9 mouse cellular contexts compared by ENCODE assay signal in the genomic region with DNA sequence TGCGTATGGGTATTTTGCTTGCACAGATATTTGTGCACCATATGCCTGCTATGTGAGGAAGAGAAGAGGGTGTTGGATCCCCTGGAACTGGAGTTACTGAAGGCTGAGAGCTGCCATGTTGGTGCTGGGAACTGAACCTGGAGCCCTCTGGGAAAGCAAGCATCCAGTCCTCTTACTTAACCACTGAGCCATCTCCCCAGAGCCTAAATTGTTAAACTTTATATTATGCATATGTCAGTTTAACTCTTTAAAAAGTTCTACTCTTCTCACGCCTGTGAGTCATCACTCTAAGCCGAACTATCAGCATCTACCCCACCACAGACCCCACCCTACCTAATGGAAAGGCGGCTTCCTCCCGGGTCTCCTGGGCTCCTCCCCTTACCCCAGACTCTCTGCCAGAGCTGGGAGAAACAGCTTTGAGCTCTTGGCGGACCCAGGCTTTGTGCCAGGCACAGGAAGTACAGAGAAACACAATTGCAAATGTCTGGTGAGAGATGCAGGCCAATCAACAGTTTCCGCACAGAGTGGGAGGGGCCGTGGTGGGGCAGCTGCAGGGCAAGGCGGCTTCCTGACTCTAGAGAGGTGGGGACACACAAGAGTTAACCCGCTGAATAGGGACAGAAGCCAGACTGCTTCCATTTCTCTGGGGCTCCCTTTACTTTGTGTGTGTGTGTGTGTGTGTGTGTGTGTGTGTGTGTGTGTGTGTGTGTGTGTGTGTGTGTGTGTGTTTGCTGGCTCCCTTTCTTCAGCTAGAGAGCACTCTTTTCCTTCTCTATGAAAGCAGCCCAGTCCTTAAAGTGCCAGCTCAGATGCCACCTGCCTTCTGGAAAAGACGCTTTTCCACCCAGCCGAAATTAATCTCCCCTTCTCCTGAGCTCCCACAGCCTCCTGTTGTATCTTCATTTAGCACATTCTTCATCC.
A peak's percentile ranks its signal among the peaks of the same experiment; 100 is the strongest.
DNase-seq lines count a peak whose midpoint lies in the region; ATAC-seq lines count a peak whose summit lies in the region.
"Had no signal": no experiment of that assay in that cellular context is flagged by ENCODE, and none has a peak within 500 bp of the region (broad histone marks: within the 10 kb centered on the region; RNA-seq: fewer than 3 reads in every experiment).

No protein-coding gene starts in this region.

- peak; percentile 88 for DNase-seq in R1 (ENCODE audit: low read depth, low spot score)
- peak; percentile 57 to 76 for DNase-seq in cerebellum, postnatal 14 days
- DNase-seq in gastrocnemius, adult 18-20 months (ENCODE audit: low spot score): peak; percentile 56
- peak; percentile 73 to 79 for DNase-seq in layer of hippocampus, postnatal 36 days
- peak; percentile 86 for DNase-seq in lung, postnatal 14 days
- DNase-seq in right cerebral cortex, postnatal 25 days: peak; percentile 56

- H3K36me3 ChIP-seq in hindbrain, embryonic 13.5 days: no peaks in the 10 kb centered on the region

- no peaks in the 10 kb centered on the region for H3K9me3 ChIP-seq in hindbrain, embryonic 13.5 days

- ATAC-seq in hindbrain, embryonic 13.5 days (ENCODE audit: low FRiP score): peak; percentile 92
- ATAC-seq in erythroblast, adult 5-6 weeks (replicated peaks; ENCODE audit: low FRiP score, poor library complexity, severe bottlenecking): no peak

- WGBS in hindbrain, embryonic 13.5 days: 49% methylated on average over 12 of the region's 12 CpGs

- no peak overlapping the region for H3K4me2 ChIP-seq in hindbrain, embryonic 13.5 days

- H3K27ac ChIP-seq in hindbrain, embryonic 13.5 days: no peak overlapping the region
- H3K27ac ChIP-seq: macrophage had no signal

- H3K4me1 ChIP-seq in hindbrain, embryonic 13.5 days (replicated peaks): 0 out of 2 replicates have a peak, but pooled peaks cover 3% of the 10 kb centered on the region

- H3K4me3 ChIP-seq in hindbrain, embryonic 13.5 days: no peak overlapping the region

- no peak overlapping the region for H3K9ac ChIP-seq in hindbrain, embryonic 13.5 days

- no peaks in the 10 kb centered on the region for H3K27me3 ChIP-seq in hindbrain, embryonic 13.5 days
